Mouse (Mus musculus) gonadal fat pad, adult 2 months (tissue): Measurements from ENCODE around the gene Pop7. TPM values are rescaled to one million over a fixed set of nuclear protein-coding genes. Genes with fewer than 3 reads are reported as not detected.

Experiments used
- DNase-seq: peaks from one replicate; pipeline ENCODE4 v3.0.0-alpha.2; 2012; ENCODE audit warnings: low read depth
- polyA plus RNA-seq: library from polyadenylated mRNA; depleted of rRNA; stranded (reverse); fragments of >200 nt; gene quantifications from 2 replicates; pipeline ENCODE4 v1.2.3, GENCODE M21; 2012; rRNA removed

The Pop7 gene
- polyA plus RNA-seq, 1 experiment, result 48.9 TPM

GRCm38 (mm10) chr5:137500186-137500585 lies 2.1 kb downstream of the Pop7 start:
- no peak for DNase-seq

- DNase-seq, result no peak
These were observed 8.5 kb downstream of the Pop7 start for GRCm38 (mm10) chr5:137493831-137494230.

GRCm38 (mm10) chr5:137491559-137491958 lies 10.8 kb downstream of the Pop7 start:
- no peak for DNase-seq

- DNase-seq, result no peak
These were observed 14.7 kb downstream of the Pop7 start for GRCm38 (mm10) chr5:137487616-137488015.

- DNase-seq, result no peak
These were observed 16.5 kb downstream of the Pop7 start for GRCm38 (mm10) chr5:137485851-137486155.

- no peak for DNase-seq
These were observed 17.1 kb downstream of the Pop7 start for GRCm38 (mm10) chr5:137485071-137485850.

GRCm38 (mm10) chr5:137481897-137482296 lies 20.4 kb downstream of the Pop7 start:
- no peak for DNase-seq

GRCm38 (mm10) chr5:137481138-137481537 lies 21.2 kb downstream of the Pop7 start:
- DNase-seq, result no peak

- no peak for DNase-seq
These were observed 25.4 kb downstream of the Pop7 start, which contains the start of gene Zan for GRCm38 (mm10) chr5:137476964-137477363. TSS of gene Zan (minus strand) at chr5:137477064.

- no peak for DNase-seq
These were observed 28.0 kb downstream of the Pop7 start for GRCm38 (mm10) chr5:137474351-137474750.

- DNase-seq, result no peak
These were observed 29.9 kb downstream of the Pop7 start for GRCm38 (mm10) chr5:137472252-137472904.

GRCm38 (mm10) chr5:137466946-137467345 lies 35.4 kb downstream of the Pop7 start:
- DNase-seq, result no peak

GRCm38 (mm10) chr5:137465049-137465448 lies 37.3 kb downstream of the Pop7 start:
- DNase-seq, result no peak

GRCm38 (mm10) chr5:137455866-137456591 lies 46.3 kb downstream of the Pop7 start:
- no peak for DNase-seq

- no peak for DNase-seq
These were observed 47.1 kb downstream of the Pop7 start for GRCm38 (mm10) chr5:137455206-137455605.

Other genes with a start within 250 kb of the Pop7 start
- gene Ache, start 215.0 kb downstream of the Pop7 start, polyA plus RNA-seq, result 1.1 and 1.2 TPM in 2 replicates
- 12.7 and 18.3 TPM in 2 replicates for gene Ufsp1, start 207.9 kb downstream of the Pop7 start, polyA plus RNA-seq
- 151 and 153 TPM in 2 replicates for gene Srrt, start 194.8 kb downstream of the Pop7 start, polyA plus RNA-seq
- gene Trip6, start 188.1 kb downstream of the Pop7 start, polyA plus RNA-seq, result 51.2 and 56.0 TPM in 2 replicates
- 20.5 and 21.6 TPM in 2 replicates for gene Slc12a9, start 168.9 kb downstream of the Pop7 start, polyA plus RNA-seq
- gene Ephb4, start 152.4 kb downstream of the Pop7 start, polyA plus RNA-seq, result 30.7 and 30.8 TPM in 2 replicates
- gene Zan, start 25.5 kb downstream of the Pop7 start, polyA plus RNA-seq, result 0.20 TPM in 2 replicates
- 21.5 and 26.9 TPM in 2 replicates for gene Gigyf1, start 16.0 kb upstream of the Pop7 start, polyA plus RNA-seq
- not detected in 2 replicates for gene Epo, start 30.7 kb upstream of the Pop7 start, polyA plus RNA-seq
- gene Gnb2, start 31.0 kb upstream of the Pop7 start, polyA plus RNA-seq, result 740 and 760 TPM in 2 replicates
- gene Actl6b, start 51.0 kb upstream of the Pop7 start, polyA plus RNA-seq, result 0.35 TPM in 1 of 2 replicates, not detected in the other
- 1.1 and 1.3 TPM in 2 replicates for gene Tfr2, start 67.3 kb upstream of the Pop7 start, polyA plus RNA-seq
- gene Mospd3, start 98.5 kb upstream of the Pop7 start, polyA plus RNA-seq, result 55.1 and 72.1 TPM in 2 replicates
- 97.0 and 119 TPM in 2 replicates for gene Pcolce, start 111.3 kb upstream of the Pop7 start, polyA plus RNA-seq
- gene Fbxo24, start 126.5 kb upstream of the Pop7 start, polyA plus RNA-seq, result 0.63 and 1.1 TPM in 2 replicates
- 39.7 and 53.8 TPM in 2 replicates for gene Lrch4, start 126.6 kb upstream of the Pop7 start, polyA plus RNA-seq
- gene Gm20605, start 126.7 kb upstream of the Pop7 start, polyA plus RNA-seq, result 21.1 and 26.1 TPM in 2 replicates
- gene Sap25, start 138.8 kb upstream of the Pop7 start, polyA plus RNA-seq, result 55.8 and 60.8 TPM in 2 replicates
- 19.8 and 25.6 TPM in 2 replicates for gene Irs3, start 143.2 kb upstream of the Pop7 start, polyA plus RNA-seq
- gene Agfg2, start 182.2 kb upstream of the Pop7 start, polyA plus RNA-seq, result 42.2 and 46.9 TPM in 2 replicates
- gene Nyap1, start 239.1 kb upstream of the Pop7 start, polyA plus RNA-seq, result 3.9 and 4.1 TPM in 2 replicates
- 138 and 226 TPM in 2 replicates for gene Tsc22d4, start 243.2 kb upstream of the Pop7 start, polyA plus RNA-seq